Mouse (Mus musculus) heart, adult 2 months (tissue): Measurements from ENCODE around the gene Rai14.

Source experiments
- CTCF ChIP-seq: fragments of 200-600 bp; IDR thresholded peaks from 2 replicates; pipeline ENCODE4 v1.8.1; 2022; ENCODE audit warnings: antibody characterized with exemption, mild to moderate bottlenecking, moderate library complexity
- EP300 ChIP-seq: fragments of 200-500 bp; IDR thresholded peaks from 2 replicates; pipeline ENCODE4 v1.6.1; 2011; ENCODE audit warnings: low read depth, low read length, control low read depth; ENCODE audit not compliant: insufficient read depth
- POLR2A ChIP-seq: fragments of 200-500 bp; IDR thresholded peaks from 2 replicates; pipeline ENCODE4 v1.6.1; 2011; ENCODE audit warnings: mild to moderate bottlenecking, low read depth, low read length, control low read depth; ENCODE audit not compliant: insufficient read depth

DNA sequence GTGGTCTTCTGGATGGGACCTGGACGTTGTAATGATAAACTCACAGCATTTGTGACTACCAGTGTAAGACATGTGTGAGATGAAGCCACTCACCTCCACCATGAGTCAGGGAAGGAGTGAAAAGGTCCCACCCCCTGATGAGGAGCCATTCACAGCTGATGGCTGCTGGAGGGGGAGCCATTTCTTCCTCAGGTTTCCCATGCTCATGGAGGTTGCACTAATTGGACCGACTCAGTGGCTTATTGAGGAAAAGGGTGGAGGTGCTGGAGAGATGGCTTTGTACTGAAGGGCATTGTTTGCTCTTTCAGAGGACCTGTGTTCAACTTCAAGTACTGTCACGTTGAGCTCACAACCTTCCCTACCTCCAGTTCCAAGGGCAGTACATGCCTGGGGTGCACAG is 10.4 kb upstream of the Rai14 start:
- TF ChIP-seq CTCF (no peak), EP300 (no peak), POLR2A (no peak)
